Mouse (Mus musculus) induced T-regulatory cell, adult 2 months (primary cell): ENCODE results near the gene Sesn1.

ENCODE experiments used
- DNase-seq: peaks from one replicate; pipeline ENCODE4 v3.0.0-alpha.2; 2012; ENCODE audit warnings: low read depth

The Sesn1 gene

DNA sequence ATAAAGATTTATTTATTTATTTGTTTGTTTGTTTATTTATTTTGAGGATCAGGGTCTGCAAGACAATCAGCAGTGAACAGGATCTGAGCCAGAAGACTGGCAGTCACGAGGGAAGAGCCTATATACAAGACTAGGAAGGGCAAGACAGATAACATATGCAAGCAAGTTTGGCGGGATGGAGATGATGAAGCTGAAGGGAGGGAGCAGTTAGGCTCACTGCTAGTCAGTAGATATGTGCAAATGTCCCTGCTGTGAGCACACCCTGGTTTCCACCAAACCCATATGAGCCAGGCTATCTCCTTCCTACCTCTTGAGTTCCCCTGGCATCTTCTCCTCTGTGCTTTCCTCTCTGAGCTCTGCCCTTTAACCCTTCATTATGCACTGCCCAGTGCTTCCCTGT is 61.8 kb downstream of the Sesn1 start:
- no peak for DNase-seq

DNA sequence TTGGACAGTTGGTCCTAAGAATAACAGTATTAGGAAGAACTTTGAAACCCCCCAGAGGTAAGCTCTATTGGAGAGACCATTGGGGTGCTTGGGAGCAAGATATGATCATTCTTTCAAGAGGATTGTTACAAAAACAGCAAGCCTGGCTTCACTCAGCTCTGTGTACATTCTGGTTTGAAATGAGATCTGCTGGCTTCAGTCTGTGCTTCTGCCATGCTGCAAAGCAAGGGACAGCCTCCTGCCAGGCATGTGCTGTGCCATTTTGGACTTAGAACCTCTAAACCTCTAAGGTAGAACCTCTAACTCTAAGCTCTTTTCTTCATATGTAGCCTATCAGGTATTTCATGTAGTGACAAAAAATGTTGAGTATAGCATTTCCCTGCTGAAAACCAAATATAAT is 65.9 kb downstream of the Sesn1 start:
- DNase-seq: no peak

DNA sequence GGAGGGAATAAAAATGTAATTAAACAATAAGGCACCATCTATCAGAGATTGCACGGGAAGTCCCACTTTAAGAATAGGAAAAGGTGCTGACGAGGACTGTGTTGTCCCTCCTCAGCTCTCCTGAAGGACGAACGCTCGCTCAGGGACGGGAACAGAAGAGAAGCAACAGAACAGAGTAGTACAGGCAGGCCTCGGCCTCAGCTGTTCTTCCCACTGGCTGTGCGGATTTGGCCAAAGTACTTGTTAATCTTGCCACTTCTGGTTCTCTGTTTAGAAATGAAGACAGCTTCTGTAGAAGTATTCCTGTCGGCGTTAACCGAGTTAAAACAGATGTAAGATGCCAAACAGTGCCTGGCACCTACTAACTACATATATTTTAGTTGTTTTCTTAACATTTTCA is 68.6 kb downstream of the Sesn1 start:
- DNase-seq: no peak

DNA sequence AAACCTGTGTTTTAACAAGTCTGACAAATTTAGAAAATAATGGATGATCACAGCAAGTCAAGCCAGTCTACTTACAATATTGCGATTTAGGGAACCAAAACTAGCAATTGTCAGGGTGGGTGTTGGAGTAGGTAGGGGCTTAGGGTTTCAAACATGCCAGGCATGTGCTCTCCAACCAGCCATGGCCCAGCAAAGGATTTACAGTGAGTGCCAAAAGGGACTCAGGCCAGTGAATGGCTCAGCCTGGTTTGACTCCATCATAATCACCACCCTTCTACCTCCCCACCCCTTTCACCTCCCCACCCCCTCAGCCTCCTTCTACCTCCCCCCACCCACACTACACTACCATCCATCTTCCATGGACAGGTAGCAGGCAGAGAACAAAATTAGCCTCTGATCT is 69.9 kb downstream of the Sesn1 start:
- no peak for DNase-seq

DNA sequence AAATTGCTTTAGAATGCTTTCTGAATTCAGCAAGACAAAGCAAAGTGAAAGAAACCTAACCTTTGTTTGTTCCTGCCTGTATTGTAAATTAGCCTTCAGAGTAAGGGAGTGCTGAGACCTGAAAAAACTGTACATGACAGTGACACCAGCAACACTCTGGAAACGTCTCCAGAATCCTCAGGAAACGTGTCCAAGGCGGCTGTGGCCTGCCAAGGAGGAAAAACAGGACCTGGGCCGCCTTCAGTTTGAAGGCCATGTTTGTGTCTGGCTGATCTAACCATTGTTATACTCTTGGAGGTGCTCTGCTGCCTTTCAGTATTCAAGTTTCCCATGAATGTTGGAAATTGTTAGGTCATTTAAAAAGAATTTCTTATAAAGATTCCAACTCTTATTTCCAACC is 70.5 kb downstream of the Sesn1 start:
- no peak for DNase-seq

DNA sequence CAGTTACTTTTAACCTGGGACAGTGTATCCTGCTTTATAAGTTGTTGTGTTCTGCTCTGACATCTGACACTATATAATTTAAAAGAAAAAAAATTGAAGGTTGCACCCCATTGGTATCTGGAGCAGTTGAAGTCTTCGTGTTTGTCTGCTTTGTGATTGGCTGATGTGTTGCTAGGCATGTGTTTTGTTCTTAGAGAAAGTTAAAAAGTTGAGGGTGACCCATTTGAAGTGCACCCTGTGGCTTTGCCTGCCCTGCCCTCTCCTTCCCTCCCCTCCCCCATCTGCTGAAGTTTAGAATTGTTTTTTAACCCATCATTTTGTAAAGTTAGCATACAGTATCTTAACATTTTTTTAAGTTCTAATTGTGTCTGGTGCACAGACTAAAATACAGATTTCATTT is 71.0 kb downstream of the Sesn1 start:
- peak; percentile 78 for DNase-seq

DNA sequence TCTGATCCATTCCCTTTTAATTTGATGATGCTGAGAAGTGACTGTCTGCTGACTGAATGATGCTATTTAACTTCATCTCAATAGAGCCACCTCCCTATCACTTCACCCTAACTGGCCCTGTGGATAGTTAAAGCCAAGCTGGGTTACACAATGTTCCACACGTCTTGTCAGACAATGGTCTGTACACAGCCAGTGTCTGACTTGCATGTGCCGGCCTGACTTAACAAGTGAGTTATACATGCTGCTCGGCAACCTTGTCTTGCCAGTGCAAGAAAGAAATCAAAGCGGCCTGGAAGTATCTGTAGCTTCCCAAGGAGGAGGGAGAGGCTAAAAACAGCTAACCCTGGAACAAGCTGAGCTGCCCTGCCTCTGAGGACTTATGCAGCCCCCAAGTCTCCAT is 71.7 kb downstream of the Sesn1 start:
- DNase-seq: no peak

DNA sequence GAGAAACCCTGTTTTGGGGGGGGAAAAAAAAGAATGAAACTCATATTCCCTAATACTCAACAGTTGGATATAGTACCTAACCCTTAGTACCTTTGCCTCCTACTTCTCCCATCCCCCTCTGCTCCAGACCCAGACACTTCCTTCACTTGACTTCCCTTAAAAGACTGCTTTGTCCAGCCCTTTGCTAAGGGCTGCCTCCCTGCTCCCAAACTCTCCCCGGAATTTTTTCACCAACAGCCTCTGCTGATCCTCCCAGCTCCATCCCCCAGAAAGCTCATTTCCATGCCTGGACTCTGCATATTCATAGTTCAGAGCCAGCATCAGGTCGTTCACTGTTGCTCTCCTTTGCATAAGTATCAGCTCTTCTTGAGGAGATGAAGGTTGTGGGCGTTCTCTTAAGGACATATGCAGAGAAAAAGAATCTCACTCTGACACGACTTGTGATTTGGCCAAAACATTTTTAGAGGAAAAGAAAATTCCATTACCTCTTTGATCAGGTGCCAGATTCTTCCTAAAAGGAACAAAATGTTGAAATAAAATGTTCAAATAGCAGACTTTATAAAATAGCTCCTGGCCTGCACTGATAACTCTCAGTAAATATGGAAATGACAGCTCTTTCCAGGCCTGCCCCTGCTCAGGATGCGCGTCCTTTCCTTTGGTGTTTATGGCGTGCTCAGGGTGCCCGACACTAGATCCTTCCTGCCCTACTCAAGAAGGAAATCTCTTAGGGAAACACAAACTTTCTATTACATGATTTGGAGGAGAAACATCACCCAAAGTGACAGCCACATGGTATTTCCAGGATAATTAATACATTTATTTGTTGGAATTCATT is 74.2 kb downstream of the Sesn1 start:
- no peak for DNase-seq

DNA sequence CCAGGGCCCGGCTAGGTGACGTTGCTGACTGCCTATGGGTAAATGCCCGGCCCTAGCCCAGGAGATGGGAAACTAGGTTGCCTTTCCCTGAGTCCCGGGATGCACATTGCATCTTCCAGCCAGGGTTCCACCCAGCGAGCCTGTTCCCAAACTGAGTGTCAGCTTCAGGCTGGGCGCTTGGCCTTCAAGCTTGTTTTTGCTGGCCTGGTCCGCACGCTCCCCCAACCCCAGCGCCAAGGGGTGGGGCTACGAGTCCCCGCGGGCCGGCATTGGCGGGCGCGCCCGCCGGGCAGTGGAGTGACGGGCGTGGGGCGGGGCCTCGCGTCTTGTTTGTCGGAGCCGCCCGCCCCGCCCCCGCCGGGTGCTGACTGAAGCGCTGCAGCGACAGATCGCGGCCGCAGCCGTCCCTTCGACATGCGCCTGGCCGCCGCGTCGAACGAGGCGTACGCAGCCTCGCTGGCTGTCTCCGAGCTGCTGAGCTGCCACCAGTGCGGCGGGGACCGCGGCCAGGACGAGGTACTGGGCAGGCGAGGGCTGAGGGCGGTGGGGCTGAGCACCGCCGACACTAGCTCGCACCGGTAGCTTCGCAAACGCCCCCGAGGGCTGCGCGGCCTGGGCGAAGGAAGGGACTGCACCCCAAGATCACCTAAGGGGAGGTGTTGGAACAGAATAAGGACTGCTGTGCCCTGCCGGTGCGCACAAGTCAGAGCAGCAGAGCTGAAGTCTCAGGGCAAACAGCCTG is 77.5 kb downstream of the Sesn1 start:
- DNase-seq: peak; percentile 96

DNA sequence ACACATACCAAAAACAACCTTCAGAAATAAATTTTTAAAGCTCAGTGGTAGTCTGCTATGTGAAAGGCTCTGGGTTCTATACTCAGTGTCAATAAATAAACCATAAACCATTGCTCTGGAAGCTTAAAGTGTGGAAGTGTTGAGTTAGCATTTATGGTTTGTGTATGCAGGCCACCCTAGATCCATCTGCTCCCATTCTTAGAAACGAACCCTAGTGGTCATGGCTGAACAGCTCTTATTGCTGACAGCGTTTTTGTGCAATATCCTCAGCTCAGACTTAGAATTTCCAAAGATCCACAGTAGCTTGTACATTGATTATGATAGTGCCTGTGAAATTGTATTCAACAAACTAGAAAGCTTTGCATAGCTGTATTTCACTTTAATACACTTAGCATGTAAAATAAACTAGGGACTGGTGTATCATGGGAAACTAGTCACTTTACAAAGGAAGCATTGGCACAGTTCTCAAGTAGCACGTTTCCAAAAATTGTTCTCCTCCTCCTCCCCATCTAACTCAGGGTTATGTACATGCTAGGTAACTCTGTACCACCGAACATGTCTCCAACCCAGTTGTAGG is 78.7 kb downstream of the Sesn1 start:
- DNase-seq: peak; percentile 71

DNA sequence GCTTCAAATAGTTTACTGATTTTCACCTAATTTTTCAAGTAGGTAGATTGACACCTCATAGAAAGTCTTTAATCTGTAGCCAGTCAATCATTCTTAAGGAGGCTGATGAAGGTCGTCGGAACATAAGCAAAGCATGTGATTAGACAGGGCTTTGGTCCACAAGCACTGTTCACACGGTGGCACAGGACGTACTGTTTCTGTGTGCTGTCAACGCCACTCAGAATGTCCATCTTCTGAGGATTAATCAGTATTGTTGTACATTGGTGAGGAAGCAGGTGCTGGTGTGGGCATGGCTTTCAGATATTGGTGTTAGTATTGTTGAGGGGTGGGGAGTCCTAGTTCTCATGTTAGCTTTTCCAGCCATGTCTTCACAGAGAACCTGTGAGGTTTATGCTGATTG is 79.8 kb downstream of the Sesn1 start:
- DNase-seq: no peak

DNA sequence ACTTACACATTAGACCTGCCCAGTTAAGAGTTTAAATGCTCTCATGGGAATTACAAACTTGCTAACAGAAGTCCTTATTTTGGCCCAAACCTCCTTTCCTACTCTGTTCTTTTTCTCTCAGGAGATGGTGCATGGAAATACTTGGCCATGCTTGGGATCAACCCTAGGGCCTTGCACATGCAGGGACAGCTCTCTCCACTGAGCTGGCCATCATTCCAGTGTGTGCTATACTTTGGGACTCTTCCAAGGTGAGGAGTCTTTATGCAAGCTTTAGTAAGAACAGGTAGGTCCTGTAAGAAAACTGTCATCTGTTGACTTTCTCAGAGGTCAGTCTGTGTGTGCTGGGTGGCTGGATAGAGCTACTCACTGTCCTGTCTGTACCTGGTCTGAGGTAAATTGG is 80.8 kb downstream of the Sesn1 start:
- DNase-seq: no peak

DNA sequence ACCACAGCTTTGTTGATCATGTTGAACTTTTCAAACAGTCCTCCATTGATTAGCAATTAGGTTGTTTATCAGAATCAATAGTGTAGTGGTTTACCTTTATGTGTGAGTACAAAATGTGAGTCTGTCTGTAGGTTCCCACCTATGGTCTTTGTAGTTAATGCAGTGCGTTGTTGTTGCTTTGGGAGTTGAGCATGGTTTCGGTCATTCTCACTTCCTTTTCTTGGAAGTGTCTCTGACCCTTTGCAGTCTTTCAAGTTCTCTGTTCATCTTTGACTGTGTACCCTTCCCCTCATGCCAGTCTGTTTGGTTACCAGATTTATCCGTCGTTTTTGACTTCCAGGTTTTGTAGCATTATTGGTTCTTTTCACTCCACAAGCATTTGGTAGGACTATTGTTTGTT is 81.6 kb downstream of the Sesn1 start:
- DNase-seq: no peak

DNA sequence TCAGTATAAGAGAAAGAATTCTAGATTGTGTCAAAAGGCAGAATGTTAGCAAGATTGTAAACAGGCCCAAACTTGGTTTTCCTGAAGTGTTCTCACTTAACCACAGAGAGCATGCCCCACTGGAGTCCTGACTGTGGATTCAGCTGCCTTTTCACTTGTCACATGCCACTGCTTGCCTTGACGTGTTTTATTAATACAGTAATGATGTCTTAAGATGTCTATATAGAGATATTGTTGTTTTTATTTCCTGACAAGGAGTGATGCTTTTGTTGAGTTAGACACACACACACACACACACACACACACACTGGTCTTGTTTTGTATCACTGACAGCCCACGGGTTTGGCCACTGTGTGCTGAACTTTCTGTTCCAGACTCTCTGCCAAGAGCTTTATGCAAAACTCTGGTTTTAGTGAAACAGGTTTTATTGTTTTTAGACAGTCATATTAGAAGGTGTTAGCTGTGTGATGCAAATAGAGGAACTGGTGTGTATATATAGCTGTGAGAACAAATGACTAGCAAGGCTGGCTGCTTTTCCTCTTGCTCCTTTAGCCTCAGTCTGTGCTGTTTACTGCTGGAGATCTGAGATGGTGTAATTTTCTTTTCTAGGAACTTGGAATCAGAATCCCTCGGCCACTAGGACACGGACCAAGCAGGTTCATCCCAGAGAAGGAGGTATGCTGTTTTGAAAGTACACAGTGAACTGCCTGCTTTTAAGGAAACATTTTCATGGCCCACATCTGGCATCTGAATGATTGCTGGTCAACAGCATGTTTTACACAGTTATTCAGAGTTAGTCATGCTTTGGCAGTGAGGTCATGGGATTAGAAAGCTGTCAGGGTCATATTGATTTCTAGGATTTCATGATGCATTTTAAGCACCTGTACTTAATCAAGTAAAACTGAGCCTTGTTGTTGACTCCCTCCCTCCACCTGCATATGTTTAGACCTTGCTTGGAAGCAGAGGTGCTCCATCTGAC is 84.0 kb downstream of the Sesn1 start:
- DNase-seq: no peak

DNA sequence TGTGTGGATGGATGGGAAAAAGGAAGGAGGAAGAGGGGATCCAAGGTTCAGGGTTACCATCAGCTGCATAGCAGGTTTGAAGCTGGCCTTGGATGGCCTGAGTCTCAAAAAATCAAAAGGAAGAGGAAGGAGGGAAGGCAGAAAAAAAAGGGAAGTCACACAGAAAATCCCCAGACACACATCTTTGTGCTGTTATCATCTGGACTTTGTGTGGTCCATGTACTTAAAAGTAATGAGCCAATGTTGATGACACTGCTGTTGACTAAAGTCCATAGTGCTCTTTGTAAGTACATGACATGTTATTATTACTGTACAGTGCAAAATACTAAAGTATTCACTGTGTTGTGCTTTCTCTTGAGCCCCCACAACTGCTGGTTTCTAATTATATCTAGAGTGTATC is 86.7 kb downstream of the Sesn1 start:
- no peak for DNase-seq

DNA sequence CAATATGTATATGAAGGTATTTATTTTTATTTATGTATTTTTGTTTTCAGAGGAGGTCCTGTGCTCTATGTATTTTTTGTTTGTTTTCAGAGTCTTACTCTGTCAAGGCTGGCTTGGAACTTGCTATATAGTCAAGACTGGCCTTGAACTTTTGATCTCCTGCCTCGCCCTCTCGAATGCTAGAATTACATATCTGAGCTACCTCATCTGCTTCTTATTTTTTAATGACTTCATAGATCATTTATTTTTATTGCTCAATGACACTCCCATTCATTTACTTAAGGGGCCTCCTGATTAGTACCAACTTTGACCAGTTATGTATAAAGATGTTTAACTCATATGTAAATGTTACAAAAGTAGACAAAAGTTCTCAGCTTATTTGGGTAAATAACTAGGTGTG is 87.1 kb downstream of the Sesn1 start:
- no peak for DNase-seq

DNA sequence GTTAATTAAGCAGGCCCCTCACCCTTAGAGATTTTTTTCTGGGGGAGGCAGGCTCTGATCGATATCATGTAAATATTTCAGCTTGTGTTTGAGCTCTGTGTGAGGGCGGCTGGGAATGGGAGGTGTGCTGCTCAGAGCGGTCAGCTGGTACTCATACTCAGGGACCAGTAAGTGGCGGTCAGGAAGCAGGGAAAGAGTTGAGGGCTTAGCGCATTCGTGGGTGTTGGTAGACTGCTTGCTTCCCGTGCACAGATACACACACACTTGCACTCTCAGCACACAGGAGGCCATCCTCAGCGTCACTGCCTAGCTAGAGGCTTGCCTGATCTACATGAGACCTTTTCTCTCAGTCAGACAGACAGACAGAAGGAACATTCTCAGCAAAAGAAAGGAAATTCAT is 91.7 kb downstream of the Sesn1 start:
- DNase-seq: no peak

DNA sequence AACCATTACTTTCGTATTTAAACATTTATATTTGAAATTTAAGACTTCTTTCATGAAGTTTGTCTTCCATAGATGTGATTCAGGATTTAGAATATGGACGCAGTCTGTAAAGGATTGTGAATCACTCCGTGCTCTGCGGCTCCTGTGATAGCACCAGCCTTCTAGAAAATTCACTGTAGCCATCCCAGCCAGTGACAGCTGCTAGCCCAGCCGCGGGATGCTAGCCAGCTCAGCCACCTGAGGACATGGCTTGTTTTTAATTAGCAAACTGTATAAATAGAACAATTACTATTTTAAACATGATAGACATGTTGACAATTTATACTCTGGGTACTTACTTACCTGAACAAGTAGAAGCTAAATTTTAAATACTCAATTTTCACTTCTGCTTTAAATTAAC is 92.1 kb downstream of the Sesn1 start:
- no peak for DNase-seq

DNA sequence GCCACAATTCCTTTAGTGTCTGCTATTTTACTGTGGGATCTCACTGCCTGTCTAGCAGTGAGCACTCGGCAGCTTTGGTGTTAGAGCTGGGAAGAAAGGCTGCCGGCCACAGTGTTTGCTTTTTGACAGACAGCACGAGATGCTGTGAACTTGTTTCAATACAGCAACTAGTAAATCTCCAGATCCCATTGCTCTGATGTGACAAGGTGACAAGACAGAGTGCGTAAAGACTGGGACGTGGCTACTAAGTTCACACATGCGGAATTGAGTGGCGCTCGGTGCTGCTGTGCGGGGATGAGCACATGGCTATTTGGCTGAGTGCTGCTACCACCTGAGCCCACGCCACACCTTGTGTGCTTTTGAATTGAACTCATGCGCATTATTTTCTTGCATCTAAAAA is 97.7 kb downstream of the Sesn1 start:
- no peak for DNase-seq

DNA sequence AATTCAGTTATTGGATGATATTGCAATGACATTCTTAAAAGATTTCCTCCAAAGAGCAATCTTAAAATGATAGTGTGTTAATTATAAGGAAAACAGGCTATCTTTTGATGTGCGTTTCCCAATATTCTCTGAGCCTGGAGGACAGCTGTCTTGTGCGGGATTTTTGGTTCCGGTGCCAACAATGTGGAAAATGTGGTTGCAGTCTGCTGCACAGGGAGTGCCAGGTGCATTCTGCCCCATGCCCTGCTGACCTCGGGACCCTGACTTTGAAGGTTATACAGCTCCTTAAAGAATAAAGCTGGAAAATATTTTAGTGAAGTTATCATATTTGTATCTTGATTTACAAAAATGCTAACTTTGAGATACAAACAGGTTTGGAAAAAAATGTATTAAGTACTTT is 98.2 kb downstream of the Sesn1 start:
- no peak for DNase-seq

DNA sequence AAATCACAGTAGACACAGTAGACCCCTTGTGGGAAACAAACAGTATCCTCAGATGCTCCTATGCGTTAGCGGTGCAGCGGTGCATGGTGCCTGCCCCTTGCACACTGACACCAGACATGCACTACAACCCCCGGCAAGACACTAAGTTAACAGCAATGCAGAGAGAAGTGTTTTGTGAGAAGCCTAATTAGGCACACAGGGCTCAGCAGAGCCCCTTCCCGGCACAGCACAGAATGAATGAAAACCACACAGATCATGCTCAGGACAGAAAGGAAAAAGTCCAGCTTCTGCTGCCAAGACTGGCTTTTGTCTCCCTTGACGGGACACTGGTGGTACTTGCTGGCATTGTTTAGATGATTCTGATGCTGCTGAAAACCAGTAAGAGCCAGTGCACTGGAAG is 99.2 kb downstream of the Sesn1 start:
- DNase-seq: no peak
